Mouse (Mus musculus) heart, embryonic 15.5 days (tissue): ENCODE results near the gene Rnf207. TPM values are rescaled to one million over a fixed set of nuclear protein-coding genes. Genes with fewer than 3 reads are reported as not detected.

Source experiments
- ATAC-seq: fragments of 200-750 bp; cut with Nextera tagmentation; replicated peaks from 2 replicates; pipeline ENCODE4 v1.8.0; 2017; ENCODE audit warnings: low read depth, moderate TSS enrichment; ENCODE audit not compliant: insufficient number of reproducible peaks, insufficient read depth, low FRiP score
- H3K27ac ChIP-seq: fragments of 300-500 bp; sonication (generic); 2 replicates; pipeline ENCODE4 v1.5.1; 2015; ENCODE audit warnings: mild to moderate bottlenecking, inconsistent platforms
- H3K27me3 ChIP-seq: fragments of 300-500 bp; sonication (generic); 2 replicates; pipeline ENCODE4 v1.6.1; 2015; ENCODE audit warnings: inconsistent platforms
- H3K36me3 ChIP-seq: fragments of 300-500 bp; sonication (generic); 2 replicates; pipeline ENCODE4 v1.6.1; 2015; ENCODE audit warnings: mild to moderate bottlenecking, inconsistent platforms
- H3K4me1 ChIP-seq: fragments of 300-500 bp; sonication (generic); replicated peaks from 2 replicates; pipeline ENCODE4 v1.6.1; 2015; ENCODE audit warnings: inconsistent platforms
- H3K4me2 ChIP-seq: fragments of 300-500 bp; sonication (generic); 2 replicates; pipeline ENCODE4 v1.6.1; 2015; ENCODE audit warnings: inconsistent platforms, mild to moderate bottlenecking, moderate library complexity
- H3K4me3 ChIP-seq: fragments of 300-500 bp; sonication (generic); 2 replicates; pipeline ENCODE4 v1.5.1; 2015; ENCODE audit warnings: mild to moderate bottlenecking, inconsistent platforms
- H3K9ac ChIP-seq: fragments of 300-500 bp; sonication (generic); 2 replicates; pipeline ENCODE4 v1.6.1; 2015; ENCODE audit warnings: mild to moderate bottlenecking, inconsistent platforms
- H3K9me3 ChIP-seq: fragments of 300-500 bp; sonication (generic); replicated peaks from 2 replicates; pipeline ENCODE4 v1.6.1; 2016; ENCODE audit warnings: inconsistent platforms
- WGBS: fragments of 180-500 bp; shearing (Covaris S2); methylation state at CpG from one replicate; pipeline ENCODE4 v1.1.7; 2015; ENCODE audit warnings: mixed read lengths; 5-methylcytosine and 5-hydroxymethylcytosine counted together
- polyA plus RNA-seq: library from polyadenylated mRNA; unstranded; fragments of >200 nt; fragmentation: Nextera tagmentation; extraction: Ambion mirVana; gene quantifications from 2 replicates; pipeline ENCODE4 v1.2.1, GENCODE M21; 2015

Gene Rnf207
- polyA plus RNA-seq, 1 experiment from 2014 or later, result 103 TPM

DNA sequence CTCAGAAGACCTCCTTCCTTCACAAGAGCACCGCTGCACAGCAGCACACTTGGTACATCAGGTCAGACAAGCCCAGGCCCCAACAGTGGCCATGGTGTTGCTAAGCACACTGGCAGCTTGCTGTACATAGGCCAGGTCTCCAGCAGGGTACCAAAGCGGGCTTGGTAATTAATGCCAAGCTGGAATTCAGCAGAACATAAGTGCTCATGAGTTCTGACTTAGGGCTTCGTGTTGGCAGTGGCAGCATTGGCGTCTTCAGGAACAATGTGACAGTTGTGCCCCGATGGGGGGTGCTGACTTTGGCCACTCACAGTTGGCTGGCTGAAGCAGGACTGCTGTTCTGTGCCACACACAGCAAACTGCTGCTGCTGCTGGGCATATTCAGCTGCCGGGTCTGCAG, 14.1 kb downstream of the Rnf207 start:
- no peak overlapping the region for H3K4me2 ChIP-seq
- no peak overlapping the region for H3K9ac ChIP-seq
- no peak for ATAC-seq
- WGBS, result 83% methylated on average over 6 of the region's 6 CpGs
- no peak overlapping the region for H3K4me3 ChIP-seq
- H3K9me3 ChIP-seq, result no peaks in the 10 kb centered on the region
- no peaks in the 10 kb centered on the region for H3K4me1 ChIP-seq
- no peak overlapping the region for H3K27ac ChIP-seq
- H3K27me3 ChIP-seq, result no peaks in the 10 kb centered on the region
- H3K36me3 ChIP-seq, result peaks cover 56% of the 10 kb centered on the region

DNA sequence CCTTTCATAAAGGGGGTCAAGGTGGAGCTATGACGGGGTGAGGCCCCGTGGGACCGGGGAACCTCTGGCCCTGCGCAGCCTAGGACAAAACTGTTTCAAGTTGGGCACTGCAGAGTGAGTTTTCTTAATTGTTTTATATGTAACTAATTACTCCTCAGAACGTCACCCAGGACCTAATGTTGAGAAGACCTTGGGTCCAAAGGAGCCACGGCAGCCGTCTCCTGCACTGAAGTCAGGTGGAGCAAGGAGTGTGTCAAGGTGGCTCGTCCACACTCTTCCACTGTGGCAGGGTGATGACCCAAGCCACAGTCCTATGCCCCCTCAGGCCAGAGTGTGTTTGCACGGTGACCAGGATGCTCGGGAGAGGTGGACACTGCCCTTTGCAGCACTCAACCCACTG, 15.6 kb downstream of the Rnf207 start:
- Histone ChIP-seq H3K27ac (no peak overlapping the region), H3K9me3 (no peaks in the 10 kb centered on the region), H3K36me3 (peaks cover 49% of the 10 kb centered on the region), H3K4me3 (no peak overlapping the region), H3K9ac (no peak overlapping the region), H3K4me2 (no peak overlapping the region), H3K4me1 (peaks cover 8% of the 10 kb centered on the region), H3K27me3 (no peaks in the 10 kb centered on the region)
- no peak for ATAC-seq
- 92% methylated on average over 10 of the region's 10 CpGs for WGBS

DNA sequence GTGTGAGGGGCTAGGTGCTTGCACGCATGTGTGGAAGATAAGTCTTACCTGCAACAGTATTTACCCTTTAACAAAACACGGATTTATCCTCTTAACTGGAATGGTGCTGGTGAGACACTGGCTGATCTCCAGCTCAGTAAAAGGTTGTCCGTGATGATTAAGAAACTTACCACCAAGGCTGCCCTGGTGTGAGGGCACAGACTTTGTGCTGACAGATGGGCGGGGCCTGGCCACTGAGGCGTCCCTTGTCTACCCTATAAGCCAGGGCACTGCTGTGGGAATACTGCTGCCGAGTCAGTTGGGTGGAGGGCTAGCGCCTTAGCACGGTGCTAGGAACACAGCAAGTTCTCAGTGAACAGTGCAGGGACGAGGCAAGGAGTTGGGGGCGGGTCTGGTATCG, 16.8 kb downstream of the Rnf207 start:
- Histone ChIP-seq H3K27me3 (no peaks in the 10 kb centered on the region), H3K36me3 (peaks cover 45% of the 10 kb centered on the region), H3K9ac (no peak overlapping the region), H3K4me1 (peaks cover 15% of the 10 kb centered on the region), H3K4me3 (no peak overlapping the region), H3K27ac (no peak overlapping the region), H3K4me2 (no peak overlapping the region), H3K9me3 (no peaks in the 10 kb centered on the region)
- WGBS, result 70% methylated on average over 11 of the region's 11 CpGs
- no peak for ATAC-seq

DNA sequence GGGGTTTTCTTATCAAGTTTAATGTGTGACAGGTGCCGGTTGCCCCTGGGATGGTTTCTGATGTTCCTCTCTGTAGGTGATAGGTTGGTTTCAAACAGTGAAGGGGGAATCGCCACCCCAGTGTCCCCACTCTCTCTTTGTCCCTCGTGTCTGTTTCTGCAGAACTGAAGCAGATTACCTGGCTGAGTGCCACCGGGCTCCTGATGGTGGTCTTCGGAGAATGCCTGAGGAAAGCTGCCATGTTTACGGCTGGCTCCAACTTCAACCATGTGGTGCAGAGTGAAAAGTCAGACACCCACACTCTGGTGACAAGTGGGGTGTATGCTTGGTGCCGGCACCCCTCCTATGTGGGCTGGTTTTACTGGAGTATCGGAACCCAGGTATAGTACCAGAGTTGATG, 18.4 kb downstream of the Rnf207 start:
- WGBS, result 87% methylated on average over 8 of the region's 8 CpGs
- Histone ChIP-seq H3K9me3 (no peaks in the 10 kb centered on the region), H3K4me1 (peaks cover 24% of the 10 kb centered on the region), H3K27ac (no peak overlapping the region), H3K36me3 (peaks cover 35% of the 10 kb centered on the region), H3K9ac (no peak overlapping the region), H3K4me3 (no peak overlapping the region), H3K27me3 (no peaks in the 10 kb centered on the region), H3K4me2 (no peak overlapping the region)
- no peak for ATAC-seq

DNA sequence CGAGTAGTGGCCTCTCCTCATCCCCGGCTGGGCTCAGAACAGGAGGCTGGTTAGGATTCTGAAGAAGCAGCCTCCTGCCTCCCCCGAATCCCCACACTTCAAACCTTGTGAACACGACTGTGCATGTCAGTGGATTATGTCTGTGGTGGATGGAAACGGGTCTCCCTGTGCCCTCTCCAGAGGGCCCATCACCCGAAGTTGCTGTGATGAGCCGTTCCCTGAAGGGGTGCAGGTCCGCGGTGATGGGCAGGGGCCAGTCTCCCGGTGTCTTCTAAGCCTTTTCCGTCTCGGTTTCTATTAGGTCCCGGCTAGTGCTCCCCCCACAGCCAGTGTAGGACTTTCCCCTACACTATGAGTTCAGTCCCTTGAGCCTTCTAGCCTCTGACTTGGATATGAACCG, 20.0 kb downstream of the Rnf207 start:
- H3K36me3 ChIP-seq, result peaks cover 21% of the 10 kb centered on the region; the same call in 1 of the 2 replicates
- no peak overlapping the region for H3K4me3 ChIP-seq
- no peak overlapping the region for H3K9ac ChIP-seq
- 79% methylated on average over 14 of the region's 14 CpGs for WGBS
- no peak overlapping the region for H3K27ac ChIP-seq
- no peaks in the 10 kb centered on the region for H3K9me3 ChIP-seq
- H3K27me3 ChIP-seq, result 0 out of 2 replicates have a peak, but pooled peaks cover 3% of the 10 kb centered on the region
- no peak for ATAC-seq
- H3K4me1 ChIP-seq, result peaks cover 26% of the 10 kb centered on the region
- no peak overlapping the region for H3K4me2 ChIP-seq

DNA sequence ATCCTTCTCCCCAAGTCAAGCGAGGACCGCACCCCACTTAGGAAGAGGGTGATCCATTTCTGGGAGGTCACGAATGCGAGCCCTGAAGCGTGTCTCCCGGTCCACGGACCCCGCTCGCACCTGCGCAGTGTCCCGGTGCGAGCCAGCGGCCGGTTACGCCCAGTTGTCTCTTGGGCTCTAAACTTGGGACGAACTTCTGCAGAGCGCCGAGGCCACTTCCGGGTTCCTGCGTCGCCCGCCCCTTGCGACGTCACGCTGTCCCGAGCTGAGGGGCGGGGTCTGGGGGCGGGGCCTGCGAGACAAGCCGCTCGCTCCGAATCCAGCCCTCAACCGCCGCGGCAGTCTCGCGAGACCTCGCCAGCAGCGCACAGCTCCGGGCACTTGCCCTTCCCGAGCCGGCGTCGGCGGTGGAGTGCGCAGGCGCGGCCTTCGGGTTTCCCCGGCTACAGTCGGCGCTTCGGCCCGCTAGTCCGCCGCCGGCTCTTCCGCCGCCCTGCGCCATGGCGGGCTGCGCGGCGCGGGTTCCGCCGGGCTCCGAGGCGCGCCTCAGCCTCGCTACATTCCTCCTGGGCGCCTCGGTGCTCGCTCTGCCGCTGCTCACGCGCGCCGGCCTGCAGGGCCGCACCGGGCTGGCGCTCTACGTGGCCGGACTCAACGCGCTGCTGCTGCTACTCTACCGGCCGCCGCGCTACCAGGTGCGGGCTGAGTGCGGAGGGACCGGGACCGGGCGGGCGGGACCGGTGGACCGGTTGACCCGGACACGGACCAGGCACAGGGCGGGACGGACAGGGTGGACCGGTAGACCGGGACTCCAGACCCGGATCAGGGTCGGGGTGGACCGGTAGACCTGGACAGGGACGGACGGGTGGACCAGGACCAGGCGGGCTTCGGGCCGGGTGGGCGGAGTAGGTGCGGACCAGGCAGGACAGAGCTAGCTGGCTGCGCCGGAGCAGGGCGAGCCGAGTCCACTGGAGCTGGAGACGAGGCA, 21.6 kb downstream of the Rnf207 start, which contains the start of gene Icmt:
Icmt (plus strand) TSS at position 354 of the 988 bp plus-strand sequence.
- Histone ChIP-seq H3K9ac (peak within 1 kb of the TSS; percentile 97), H3K9me3 (no peaks in the 10 kb centered on the region), H3K4me1 (peaks cover 26% of the 10 kb centered on the region), H3K36me3 (peaks cover 12% of the 10 kb centered on the region; the same call in 1 of the 2 replicates), H3K4me3 (peak within 1 kb of the TSS; percentile 96), H3K27me3 (peaks cover 19% of the 10 kb centered on the region), H3K27ac (peak within 1 kb of the TSS; percentile 84), H3K4me2 (peak within 1 kb of the TSS; percentile 91)
- WGBS, result under 1% methylated on average over 119 of the region's 119 CpGs
- peak; percentile 98 for ATAC-seq

DNA sequence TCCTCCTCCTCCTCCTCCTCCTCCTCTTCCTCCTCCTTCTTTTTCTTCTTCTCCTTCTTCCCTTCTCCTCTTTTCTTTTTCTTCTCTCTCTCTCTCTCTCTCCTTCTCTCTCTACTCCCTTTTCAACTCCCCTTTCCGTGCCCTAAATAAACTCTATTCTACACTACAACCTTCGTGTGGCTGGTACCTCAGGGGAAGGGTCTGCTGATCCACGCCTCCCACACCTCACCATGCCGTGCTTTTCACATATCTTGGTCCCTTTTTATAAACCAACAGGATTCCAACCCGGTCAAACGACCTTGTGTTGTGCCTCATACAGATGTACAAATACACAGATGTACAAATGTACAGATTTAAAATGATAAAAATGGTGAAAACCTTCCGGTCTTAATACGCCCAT, 22.4 kb downstream of the Rnf207 start:
- WGBS, result 13% methylated on average over 8 of the region's 8 CpGs
- H3K9ac ChIP-seq, result peak overlapping the region; percentile 63
- H3K4me3 ChIP-seq, result peak overlapping the region; percentile 96
- H3K36me3 ChIP-seq, result peaks cover 12% of the 10 kb centered on the region; the same call in 1 of the 2 replicates
- H3K4me1 ChIP-seq, result peaks cover 26% of the 10 kb centered on the region
- H3K9me3 ChIP-seq, result no peaks in the 10 kb centered on the region
- peak overlapping the region; percentile 84 for H3K27ac ChIP-seq
- peaks cover 27% of the 10 kb centered on the region for H3K27me3 ChIP-seq
- peak overlapping the region; percentile 74 for H3K4me2 ChIP-seq
- ATAC-seq, result no peak

DNA sequence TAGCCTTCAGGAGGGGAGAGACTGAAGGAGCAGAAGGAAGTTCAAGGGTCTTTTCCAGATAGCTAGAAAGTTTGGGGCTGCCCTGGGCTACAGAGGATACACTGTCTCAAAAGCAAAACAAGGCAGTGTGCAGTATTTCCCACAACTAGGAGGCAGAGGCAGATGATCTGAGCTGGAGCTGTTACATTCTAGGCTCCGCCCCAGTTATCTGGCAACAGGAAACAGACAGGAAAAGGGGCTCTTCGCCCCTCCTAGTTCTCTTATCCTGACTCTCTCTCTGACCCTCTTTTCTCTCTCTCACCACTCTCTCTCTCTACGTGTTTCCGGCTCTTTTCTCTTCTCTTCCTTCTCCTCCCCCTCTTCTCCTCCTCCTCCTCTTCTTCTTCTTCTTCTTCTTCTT, 22.9 kb downstream of the Rnf207 start:
- H3K9ac ChIP-seq, result no peak overlapping the region
- peaks cover 12% of the 10 kb centered on the region; the same call in 1 of the 2 replicates for H3K36me3 ChIP-seq
- WGBS, result 29% methylated on average over 4 of the region's 4 CpGs
- peaks cover 32% of the 10 kb centered on the region for H3K27me3 ChIP-seq
- peak overlapping the region; percentile 43 for H3K27ac ChIP-seq
- no peak overlapping the region for H3K4me3 ChIP-seq
- H3K4me1 ChIP-seq, result peaks cover 26% of the 10 kb centered on the region
- peak overlapping the region; percentile 14; the same call in 1 of the 2 replicates for H3K4me2 ChIP-seq
- no peaks in the 10 kb centered on the region for H3K9me3 ChIP-seq
- no peak for ATAC-seq

DNA sequence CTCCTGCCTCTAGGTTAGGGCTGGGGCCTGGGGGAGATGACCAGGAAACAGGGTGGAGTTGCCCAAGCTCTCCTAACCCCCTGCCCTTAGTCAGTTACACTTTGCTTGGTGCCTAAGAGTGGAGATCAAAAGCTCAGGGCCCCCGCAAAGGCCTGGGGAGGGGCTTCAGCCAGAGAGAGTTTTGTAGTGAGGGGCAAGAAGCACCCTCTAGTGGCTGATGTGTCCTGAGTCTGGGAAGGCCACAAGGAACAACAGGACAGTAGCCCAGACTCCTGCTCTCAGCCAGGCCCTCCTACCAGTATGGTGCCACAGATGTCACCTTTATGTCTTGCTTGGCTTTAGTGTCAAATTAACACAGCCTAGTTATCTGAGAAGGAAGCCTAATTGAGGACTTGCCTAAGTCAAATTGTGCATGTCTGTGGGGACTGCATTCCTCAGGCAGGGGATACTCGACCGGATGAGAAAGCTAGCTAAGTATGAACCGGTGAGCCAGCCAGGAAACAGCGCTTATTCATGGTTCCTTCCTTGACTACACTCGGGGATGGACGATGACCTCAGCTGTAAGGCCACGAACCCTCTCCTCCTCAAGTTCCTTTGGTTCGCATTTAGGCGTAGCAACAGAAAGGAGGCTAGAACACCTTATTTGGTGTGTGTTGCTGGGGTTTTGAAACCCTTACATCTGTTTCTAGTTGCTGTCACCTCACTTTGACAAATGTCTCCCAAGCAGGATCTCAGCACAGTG, 24.4 kb downstream of the Rnf207 start:
- no peak overlapping the region for H3K4me3 ChIP-seq
- H3K9me3 ChIP-seq, result no peaks in the 10 kb centered on the region
- peaks cover 46% of the 10 kb centered on the region for H3K27me3 ChIP-seq
- no peak overlapping the region for H3K9ac ChIP-seq
- no peak for ATAC-seq
- no peaks in the 10 kb centered on the region for H3K36me3 ChIP-seq
- 48% methylated on average over 10 of the region's 10 CpGs for WGBS
- peaks cover 32% of the 10 kb centered on the region for H3K4me1 ChIP-seq
- H3K27ac ChIP-seq, result peak overlapping the region; percentile 24; the same call in 1 of the 2 replicates
- no peak overlapping the region for H3K4me2 ChIP-seq

DNA sequence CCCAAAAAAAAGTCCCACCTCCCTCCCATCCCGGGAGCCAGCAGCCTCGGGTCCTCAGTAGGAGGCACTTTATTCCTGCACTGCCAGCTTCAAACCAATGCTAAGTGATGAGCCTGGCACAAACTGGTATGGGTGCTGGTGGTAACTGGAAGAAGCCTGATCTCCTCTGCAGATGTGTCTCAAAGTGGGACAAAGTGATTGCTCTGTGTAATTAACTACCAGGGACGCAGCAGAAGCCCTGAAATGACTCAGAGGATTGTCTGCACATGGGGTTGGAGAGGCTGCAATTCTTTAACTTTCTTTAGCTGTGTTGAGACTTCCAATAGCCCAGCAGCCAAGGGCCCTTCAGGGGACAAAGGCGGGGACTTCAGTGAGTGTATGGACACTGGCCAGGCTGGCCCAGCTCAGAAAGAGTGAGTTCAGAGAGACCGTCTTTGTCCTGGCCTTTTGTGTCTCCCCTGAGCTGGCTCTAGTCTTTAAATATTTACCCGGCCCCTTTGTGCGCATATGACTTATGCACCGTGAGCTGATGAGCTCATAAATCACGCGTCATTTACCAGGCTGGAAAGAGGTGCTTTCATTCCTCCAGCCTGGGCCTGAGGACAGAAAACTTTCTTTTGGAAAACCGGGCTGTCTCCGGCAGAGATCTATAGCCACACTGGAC, 26.6 kb downstream of the Rnf207 start:
- ATAC-seq, result no peak
- 43% methylated on average over 12 of the region's 12 CpGs for WGBS

DNA sequence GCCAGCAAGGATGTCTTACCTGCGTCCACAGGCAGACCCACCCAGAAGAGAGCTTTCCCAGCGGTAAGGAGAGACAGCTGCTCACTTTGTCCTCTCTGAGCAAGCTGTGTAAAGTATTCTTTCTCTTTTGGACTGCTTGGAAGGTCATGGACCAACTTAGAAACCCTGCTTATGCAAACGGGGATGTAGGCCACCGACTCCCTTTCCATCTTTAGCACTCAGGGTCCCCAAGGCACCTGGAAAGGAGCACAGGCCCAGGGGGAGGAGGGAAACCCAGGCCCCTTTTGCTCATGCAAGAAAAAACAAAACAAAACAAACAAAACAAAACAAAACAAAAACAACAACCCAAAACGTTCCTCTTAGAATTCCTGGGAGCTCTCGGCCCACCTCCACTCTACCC, 27.2 kb downstream of the Rnf207 start, which contains the start of gene Hes3:
Hes3 (minus strand) TSS at position 101 of the 400 bp plus-strand sequence.
- Histone ChIP-seq H3K27ac (no peak within 1 kb of the TSS), H3K4me1 (peaks cover 21% of the 10 kb centered on the region), H3K9me3 (no peaks in the 10 kb centered on the region), H3K9ac (no peak within 1 kb of the TSS), H3K4me3 (peak within 1 kb of the TSS; percentile 24), H3K4me2 (peak within 1 kb of the TSS; percentile 30; the same call in 1 of the 2 replicates), H3K36me3 (no peaks in the 10 kb centered on the region), H3K27me3 (peaks cover 68% of the 10 kb centered on the region)
- ATAC-seq, result no peak
- 29% methylated on average over 6 of the region's 6 CpGs for WGBS

More for the DNA sequence above, 26.6 kb downstream of the Rnf207 start:
- H3K27me3 ChIP-seq, result peaks cover 62% of the 10 kb centered on the region
- peaks cover 17% of the 10 kb centered on the region for H3K4me1 ChIP-seq
- no peak overlapping the region for H3K4me2 ChIP-seq
- H3K9ac ChIP-seq, result no peak overlapping the region
- no peaks in the 10 kb centered on the region for H3K9me3 ChIP-seq
- H3K36me3 ChIP-seq, result no peaks in the 10 kb centered on the region
- no peak overlapping the region for H3K27ac ChIP-seq
- no peak overlapping the region for H3K4me3 ChIP-seq
